Mouse (Mus musculus): Measurements from ENCODE around the gene Lrrc8b.

- no peak for TF ChIP-seq POLR2A (IDR thresholded peaks at IDR 0.05; ENCODE audit: borderline replicate concordance, extremely low read depth, low read depth, low read length)
- TF ChIP-seq CTCF (IDR thresholded peaks at IDR 0.05; ENCODE audit: insufficient read depth, low read length) = no peak
These were observed 34.1 kb upstream of the Lrrc8b start for GRCm38 (mm10) chr5:105381482-105381881.

Measured in lung, adult 2 months (tissue).